Mouse (Mus musculus) testis, adult 2 months (tissue): Measurements from ENCODE around the gene 9130213A22Rik.

Experiments used
- CTCF ChIP-seq: fragments of 200-500 bp; IDR thresholded peaks from 2 replicates; pipeline ENCODE4 v1.5.1; 2012; ENCODE audit warnings: low read depth, mild to moderate bottlenecking, inconsistent platforms, low read length, moderate library complexity; ENCODE audit not compliant: control insufficient read depth, insufficient read depth, insufficient replicate concordance
- POLR2A ChIP-seq: fragments of 200-500 bp; IDR thresholded peaks from 2 replicates; pipeline ENCODE4 v1.6.1; 2012; ENCODE audit warnings: low read depth, mild to moderate bottlenecking, inconsistent platforms, low read length, moderate library complexity; ENCODE audit not compliant: control insufficient read depth

DNA sequence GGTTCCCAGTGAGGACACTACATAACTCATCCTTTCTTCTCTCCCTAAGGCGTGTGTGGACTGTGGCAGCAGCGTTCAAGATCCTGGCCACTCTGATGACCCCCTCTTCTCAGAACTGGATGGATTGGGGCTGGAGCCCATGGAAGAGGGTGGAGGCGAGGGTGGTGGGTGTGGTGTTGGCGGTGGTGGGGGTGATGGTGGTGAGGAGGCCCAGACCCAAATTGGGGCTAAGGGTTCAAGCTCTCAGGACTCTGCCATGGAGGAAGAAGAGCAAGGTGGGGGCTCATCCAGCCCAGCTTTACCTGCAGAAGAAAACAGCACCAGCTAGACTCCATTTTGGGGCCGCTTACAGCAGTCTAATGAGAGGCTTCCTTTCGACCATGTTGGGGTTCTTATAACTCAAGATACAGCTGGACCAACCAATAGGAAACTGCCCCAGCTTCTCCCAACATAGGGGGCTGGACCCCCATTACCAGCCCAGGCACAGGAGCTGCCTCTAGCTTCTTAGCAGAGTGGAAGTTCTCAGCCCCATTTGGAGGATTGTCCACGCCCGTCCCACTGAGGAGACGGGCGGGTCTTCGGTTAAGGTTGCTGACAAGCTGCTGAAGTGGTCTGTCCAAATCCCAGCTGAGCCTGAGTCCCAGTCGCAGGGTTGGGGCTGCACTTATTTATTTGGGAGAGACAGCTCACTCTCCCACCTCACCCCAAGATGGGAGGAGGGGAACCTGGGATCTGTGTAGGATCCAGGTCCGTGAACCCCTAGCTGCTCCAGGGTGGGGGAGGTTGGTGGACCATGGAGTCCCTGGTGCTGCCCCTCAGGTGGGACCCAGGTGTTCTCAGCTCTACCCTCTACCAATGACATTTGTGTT is 13.1 kb downstream of the 9130213A22Rik start:
- TF ChIP-seq CTCF (no peak), POLR2A (no peak)
